Comparison of ENCODE assay signal across 19 mouse cellular contexts in genomic region chr10:78090246-78090645, GRCm38 (mm10). TPM values are rescaled to one million over a fixed set of nuclear protein-coding genes. Genes with fewer than 3 reads are reported as not detected.
DNase-seq lines count a peak whose midpoint lies in the region; ATAC-seq and TF ChIP-seq lines count a peak whose summit lies in the region.
"Had no signal": no experiment of that assay in that cellular context is flagged by ENCODE, and none has a peak within 500 bp of the region (broad histone marks: within the 10 kb centered on the region; RNA-seq: fewer than 3 reads in every experiment).

No protein-coding gene starts in this region.

- TF ChIP-seq POLR2A in spleen, adult 2 months (IDR thresholded peaks at IDR 0.05; ENCODE audit: low read depth, low read length) = peak; percentile 11; the same call in 1 of the 2 replicates

- H3K9ac ChIP-seq in heart, embryonic 11.5 days (ENCODE audit: low read depth, low read length) = no peak overlapping the region
- H3K9ac ChIP-seq in intestine, embryonic 14.5 days (ENCODE audit: low read length) = no peak overlapping the region
- no peak overlapping the region for H3K9ac ChIP-seq in stomach, embryonic 14.5 days (replicated peaks; ENCODE audit: low read depth, low read length)
- H3K9ac ChIP-seq: liver, embryonic 13.5 days had no signal

- peak; percentile 96 for DNase-seq in heart, adult 11 months
- peak in 1 of 2 experiments; percentile 44 for DNase-seq in spleen, adult 2 months (ENCODE audit: low read depth in 1 of 2, low spot score in 2 of 2)
- DNase-seq in spleen, postnatal 14 days (ENCODE audit: low spot score in 2 of 2) = no peak
- no peak for DNase-seq in intestine, embryonic 14.5 days (ENCODE audit: low spot score)
- DNase-seq in adrenal gland, postnatal 14 days = no peak
- DNase-seq in gastrocnemius, postnatal 14 days = no peak
- DNase-seq: adrenal gland, adult 2 months; kidney, adult 18-20 months; liver, embryonic 13.5 days; spleen, adult 18-20 months; thymus, postnatal 14 days had no signal

- TF ChIP-seq CTCF in spleen, adult 2 months (IDR thresholded peaks at IDR 0.05; ENCODE audit: extremely low read depth, insufficient read depth, insufficient read length, insufficient replicate concordance) = no peak

- H3K36me3 ChIP-seq in heart, embryonic 11.5 days (ENCODE audit: control insufficient read depth, insufficient read depth, low read length) = no peaks in the 10 kb centered on the region
- no peaks in the 10 kb centered on the region for H3K36me3 ChIP-seq in spleen, adult 2 months (ENCODE audit: control insufficient read depth, insufficient read depth, low read length)
- H3K36me3 ChIP-seq in intestine, embryonic 14.5 days (ENCODE audit: control insufficient read depth, insufficient read depth, low read length) = no peaks in the 10 kb centered on the region
- no peaks in the 10 kb centered on the region for H3K36me3 ChIP-seq in stomach, embryonic 14.5 days (ENCODE audit: control insufficient read depth, insufficient read depth, low read length)
- H3K36me3 ChIP-seq: hindbrain, embryonic 10.5 days; liver, embryonic 13.5 days had no signal

- H3K27me3 ChIP-seq in heart, embryonic 11.5 days (ENCODE audit: control insufficient read depth, insufficient read depth, low read length) = no peaks in the 10 kb centered on the region
- no peaks in the 10 kb centered on the region for H3K27me3 ChIP-seq in spleen, adult 2 months (ENCODE audit: control insufficient read depth, insufficient read depth, low read length)
- H3K27me3 ChIP-seq in intestine, embryonic 14.5 days (replicated peaks; ENCODE audit: control insufficient read depth, insufficient read depth, low read length) = no peaks in the 10 kb centered on the region
- H3K27me3 ChIP-seq in stomach, embryonic 14.5 days (ENCODE audit: control insufficient read depth, insufficient read depth, low read length) = no peaks in the 10 kb centered on the region
- H3K27me3 ChIP-seq: liver, embryonic 13.5 days; Patski had no signal

- no peak overlapping the region for H3K4me2 ChIP-seq in heart, embryonic 11.5 days
- no peak overlapping the region for H3K4me2 ChIP-seq in intestine, embryonic 14.5 days (ENCODE audit: low read length)
- H3K4me2 ChIP-seq in stomach, embryonic 14.5 days (replicated peaks; ENCODE audit: low read depth, low read length) = no peak overlapping the region
- H3K4me2 ChIP-seq: liver, embryonic 13.5 days; midbrain, embryonic 11.5 days had no signal

- intact Hi-C loops in gastrocnemius, postnatal 14 days (cut with DNase I; ENCODE audit: low total_unique reads) = loop anchor here (2.0 kb wide), 1 partner anchor 41 kb away; no protein-coding TSS in a partner anchor

- ATAC-seq in heart, embryonic 11.5 days (replicated peaks; ENCODE audit: insufficient number of reproducible peaks, low FRiP score, low TSS enrichment) = no peak
- ATAC-seq in intestine, embryonic 14.5 days (replicated peaks; ENCODE audit: low FRiP score, low TSS enrichment, low read depth) = 0 out of 2 replicates have a peak, but pooled peaks have one; percentile 50
- 0 out of 2 replicates have a peak, but pooled peaks have one; percentile 18 for ATAC-seq in stomach, embryonic 14.5 days (ENCODE audit: insufficient number of reproducible peaks, insufficient read depth, low FRiP score, low read depth)
- ATAC-seq: Patski had no signal

- H3K9me3 ChIP-seq in heart, embryonic 11.5 days (replicated peaks; ENCODE audit: control insufficient read depth, low read length) = no peaks in the 10 kb centered on the region
- no peaks in the 10 kb centered on the region for H3K9me3 ChIP-seq in intestine, embryonic 14.5 days (ENCODE audit: control insufficient read depth, low read length)
- no peaks in the 10 kb centered on the region for H3K9me3 ChIP-seq in stomach, embryonic 14.5 days (ENCODE audit: control insufficient read depth, low read depth, low read length)
- H3K9me3 ChIP-seq: hindbrain, embryonic 10.5 days; liver, embryonic 13.5 days had no signal

- H3K27ac ChIP-seq in heart, embryonic 11.5 days (ENCODE audit: low read depth, low read length) = no peak overlapping the region
- peak overlapping the region; percentile 77 for H3K27ac ChIP-seq in spleen, adult 2 months (ENCODE audit: insufficient read depth, low read length)
- H3K27ac ChIP-seq in intestine, embryonic 14.5 days (ENCODE audit: low read depth) = no peak overlapping the region
- no peak overlapping the region for H3K27ac ChIP-seq in stomach, embryonic 14.5 days (ENCODE audit: low read length)
- H3K27ac ChIP-seq: hindbrain, embryonic 10.5 days; liver, embryonic 13.5 days had no signal

- 29% methylated on average over 6 of the region's 6 CpGs for WGBS in heart, embryonic 11.5 days (ENCODE audit: insufficient replicate concordance)
- WGBS in spleen, adult 2 months = 24% methylated on average over 6 of the region's 6 CpGs
- 36% methylated on average over 6 of the region's 6 CpGs for WGBS in intestine, embryonic 14.5 days
- 38% methylated on average over 6 of the region's 6 CpGs for WGBS in stomach, embryonic 14.5 days

- no peak overlapping the region for H3K4me3 ChIP-seq in heart, embryonic 11.5 days (ENCODE audit: low read depth, low read length)
- peak overlapping the region; percentile 31 for H3K4me3 ChIP-seq in spleen, adult 2 months (ENCODE audit: extremely low read depth, insufficient read depth, insufficient read length)
- no peak overlapping the region for H3K4me3 ChIP-seq in intestine, embryonic 14.5 days (ENCODE audit: low read depth, low read length)
- H3K4me3 ChIP-seq in stomach, embryonic 14.5 days (ENCODE audit: low read depth, low read length) = no peak overlapping the region
- H3K4me3 ChIP-seq: erythroblast, embryonic 14.5 days; hindbrain, embryonic 10.5 days; liver, embryonic 13.5 days had no signal

- H3K4me1 ChIP-seq in heart, embryonic 11.5 days (ENCODE audit: control insufficient read depth, insufficient read depth, low read length) = no peaks in the 10 kb centered on the region
- H3K4me1 ChIP-seq in spleen, adult 2 months (ENCODE audit: control insufficient read depth, insufficient read depth, insufficient read length) = peaks cover 47% of the 10 kb centered on the region
- no peaks in the 10 kb centered on the region for H3K4me1 ChIP-seq in intestine, embryonic 14.5 days (replicated peaks; ENCODE audit: control insufficient read depth, insufficient read depth, low read length)
- no peaks in the 10 kb centered on the region for H3K4me1 ChIP-seq in stomach, embryonic 14.5 days (ENCODE audit: control insufficient read depth, insufficient read depth, low read length)
- H3K4me1 ChIP-seq: hindbrain, embryonic 10.5 days had no signal

RNA-seq across cellular contexts. Expression of gene Icosl, which starts 21.1 kb away (rescaled TPM):
- polyA plus RNA-seq in heart, embryonic 11.5 days (2014; fragmentation: Nextera tagmentation; extraction: Ambion mirVana) = 1.1 and 1.5 TPM in 2 replicates
- polyA plus RNA-seq in spleen, adult 2 months (2012; rRNA removed) = 78.1 and 82.7 TPM in 2 replicates
- 3.9 and 4.7 TPM in 2 replicates for polyA plus RNA-seq in intestine, embryonic 14.5 days (2014; fragmentation: Nextera tagmentation; extraction: Ambion mirVana)
- 5.6 and 6.1 TPM in 2 replicates for polyA plus RNA-seq in stomach, embryonic 14.5 days (2014; fragmentation: Nextera tagmentation; extraction: Ambion mirVana)
- total RNA-seq in adrenal gland, postnatal 14 days (2021) = 9.8 and 19.8 TPM in 2 replicates
- total RNA-seq in gastrocnemius, postnatal 14 days (2021) = 1 to 10 TPM; 1.6 to 2.0 TPM

RNA-seq across cellular contexts. Expression of gene Aire, which starts 46.8 kb away (rescaled TPM):
- 0.16 and 0.49 TPM in 2 replicates for polyA plus RNA-seq in heart, embryonic 11.5 days (2014; fragmentation: Nextera tagmentation; extraction: Ambion mirVana)
- 4.0 and 4.6 TPM in 2 replicates for polyA plus RNA-seq in spleen, adult 2 months (2012; rRNA removed)
- 0.15 and 0.31 TPM in 2 replicates for polyA plus RNA-seq in intestine, embryonic 14.5 days (2014; fragmentation: Nextera tagmentation; extraction: Ambion mirVana)
- 0.27 and 0.56 TPM in 2 replicates for polyA plus RNA-seq in stomach, embryonic 14.5 days (2014; fragmentation: Nextera tagmentation; extraction: Ambion mirVana)
- not detected in 2 replicates for total RNA-seq in adrenal gland, postnatal 14 days (2021)
- not detected for total RNA-seq in gastrocnemius, postnatal 14 days (2021)
- total RNA-seq: adrenal gland, adult 2 months; gastrocnemius, postnatal 4 days; left cerebral cortex, postnatal 25 days had no signal
- polyA plus RNA-seq: erythroblast, embryonic 14.5 days; hindbrain, embryonic 10.5 days; liver, embryonic 13.5 days; midbrain, embryonic 11.5 days had no signal

RNA-seq across cellular contexts. Expression of gene Dnmt3l, which starts 48.5 kb away (rescaled TPM):
- polyA plus RNA-seq in heart, embryonic 11.5 days (2014; fragmentation: Nextera tagmentation; extraction: Ambion mirVana) = 0.34 TPM in 1 of 2 replicates, not detected in the other
- polyA plus RNA-seq in spleen, adult 2 months (2012; rRNA removed) = 0.08 TPM in 1 of 2 replicates, not detected in the other
- polyA plus RNA-seq in intestine, embryonic 14.5 days (2014; fragmentation: Nextera tagmentation; extraction: Ambion mirVana) = 0.34 TPM in 1 of 2 replicates, not detected in the other
- 0.71 TPM in 1 of 2 replicates, not detected in the other for polyA plus RNA-seq in stomach, embryonic 14.5 days (2014; fragmentation: Nextera tagmentation; extraction: Ambion mirVana)
- total RNA-seq in adrenal gland, postnatal 14 days (2021) = 7.2 and 8.4 TPM in 2 replicates
- not detected for total RNA-seq in gastrocnemius, postnatal 14 days (2021)
- total RNA-seq: gastrocnemius, postnatal 4 days; left cerebral cortex, postnatal 25 days had no signal
- polyA plus RNA-seq: erythroblast, embryonic 14.5 days; hindbrain, embryonic 10.5 days; liver, embryonic 13.5 days; midbrain, embryonic 11.5 days had no signal

Comparison
In these comparisons a context has a peak if more than half of its experiments do, and no peak if none do; other contexts are left out.
1. RNA of gene Icosl, which starts 21.1 kb away (polyA plus RNA-seq): 78.1 to 82.7 TPM in spleen, adult 2 months; 5.6 to 6.1 TPM in stomach, embryonic 14.5 days, 3.9 to 4.7 TPM in intestine, embryonic 14.5 days and 1.1 to 1.5 TPM in heart, embryonic 11.5 days; every median in the first group is over 10 times any median in the second.